Mouse (Mus musculus): Measurements from ENCODE around the gene Phf21b.

Phf21b gene

DNA sequence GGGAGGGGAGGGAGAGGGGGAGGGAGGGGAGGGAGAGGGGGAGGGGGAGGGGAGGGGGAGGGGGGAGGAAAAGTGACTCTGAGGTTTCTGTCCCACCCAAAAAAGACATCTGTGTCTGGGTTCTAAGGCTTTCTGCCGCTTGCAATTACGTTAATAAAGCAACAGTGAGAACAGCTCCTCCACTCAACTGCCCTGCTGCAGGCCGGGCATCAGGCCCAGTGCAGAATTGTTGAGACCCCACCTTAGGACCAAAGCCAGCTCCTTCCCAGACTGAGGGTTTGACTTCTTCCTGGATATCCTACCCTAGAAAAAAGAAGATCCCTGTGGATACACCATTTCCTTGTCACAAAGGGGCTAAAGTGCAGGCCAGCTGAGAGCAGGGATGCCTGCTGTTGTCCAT, 9.6 kb downstream of the Phf21b start:
- no peak for DNase-seq (ENCODE audit: low spot score in 2 of 2)

DNA sequence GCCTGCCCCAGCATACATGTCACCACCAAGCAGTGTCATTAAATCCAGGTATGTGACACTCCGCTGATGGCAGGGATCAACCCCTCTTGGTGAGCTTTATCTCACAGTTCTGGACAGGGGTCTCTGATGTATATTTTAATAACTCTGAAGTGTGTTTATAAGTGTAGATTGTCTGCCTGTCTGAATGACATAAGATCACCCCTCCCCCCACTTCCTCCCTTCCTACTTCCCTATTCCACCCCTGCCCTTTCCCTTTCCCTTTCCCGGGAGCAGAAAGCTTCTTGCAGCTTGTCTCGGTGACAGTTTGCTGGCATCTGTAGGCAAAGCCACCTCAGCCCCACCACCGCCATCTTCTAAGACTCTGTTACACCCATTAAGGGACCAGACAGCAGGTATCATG, 11.0 kb downstream of the Phf21b start:
- DNase-seq (ENCODE audit: low spot score in 2 of 2), result no peak

DNA sequence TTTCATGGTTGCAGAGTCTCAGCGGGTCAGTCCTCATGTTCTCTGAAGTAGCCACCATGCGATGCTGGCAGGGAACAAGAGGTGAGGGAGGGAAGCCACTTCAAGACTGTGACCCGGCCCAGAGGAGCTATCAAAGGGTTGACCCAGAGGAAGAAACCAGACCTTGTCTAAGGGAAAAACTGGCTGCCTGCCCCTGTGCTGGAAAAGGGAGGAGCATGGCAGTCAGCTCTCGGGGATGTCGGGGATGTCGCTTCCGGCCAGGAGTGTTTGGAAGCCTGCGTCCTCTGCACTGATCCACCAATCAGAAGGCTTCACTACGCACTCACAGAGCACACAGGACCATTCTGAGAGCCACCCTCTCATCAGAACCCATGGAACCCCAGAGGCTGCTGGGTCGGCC, 12.8 kb downstream of the Phf21b start:
- no peak for DNase-seq (ENCODE audit: low spot score in 2 of 2)

DNA sequence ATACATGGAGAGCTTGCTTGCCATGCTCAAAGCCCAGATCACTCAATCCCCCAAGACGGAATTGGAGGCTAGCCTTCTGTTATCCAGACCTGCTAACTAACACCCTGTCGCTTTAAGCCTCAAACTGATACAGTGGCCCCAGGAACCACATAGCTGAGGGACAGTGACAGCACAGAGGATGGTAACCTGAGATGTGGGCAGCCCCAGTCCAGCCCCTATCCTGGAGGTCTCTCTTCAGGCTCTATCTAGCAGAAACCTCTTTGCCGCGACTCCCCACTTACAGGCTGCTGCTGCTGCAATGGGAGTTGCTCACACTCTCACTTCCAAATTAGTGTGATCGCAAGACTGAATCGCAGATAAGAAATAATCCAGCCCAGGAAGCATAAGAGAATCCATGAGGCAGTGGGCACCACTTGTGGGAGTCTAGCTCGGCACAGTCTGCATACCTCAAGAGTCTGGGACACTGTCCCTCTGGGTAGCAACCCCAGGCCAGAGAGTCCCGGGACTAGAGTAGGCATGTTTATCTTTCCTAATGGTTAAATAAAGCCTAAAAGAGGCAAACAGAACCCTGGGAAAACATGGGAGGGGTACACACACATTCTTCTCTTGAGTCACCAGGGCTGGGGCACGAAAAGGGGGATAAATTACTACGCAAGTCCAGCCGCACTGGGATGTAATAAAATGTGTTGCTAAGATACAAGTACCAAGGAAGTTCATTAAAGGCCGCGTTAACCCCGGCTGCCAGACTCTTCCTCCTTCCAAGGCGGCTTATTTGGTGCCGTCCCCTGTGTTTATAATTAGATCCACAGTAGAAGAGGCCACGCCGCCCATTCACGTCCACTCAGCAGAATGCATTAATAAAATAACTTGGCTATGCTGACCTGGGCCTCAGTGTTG, 13.7 kb downstream of the Phf21b start:
- DNase-seq (ENCODE audit: low spot score in 2 of 2), result no peak

DNA sequence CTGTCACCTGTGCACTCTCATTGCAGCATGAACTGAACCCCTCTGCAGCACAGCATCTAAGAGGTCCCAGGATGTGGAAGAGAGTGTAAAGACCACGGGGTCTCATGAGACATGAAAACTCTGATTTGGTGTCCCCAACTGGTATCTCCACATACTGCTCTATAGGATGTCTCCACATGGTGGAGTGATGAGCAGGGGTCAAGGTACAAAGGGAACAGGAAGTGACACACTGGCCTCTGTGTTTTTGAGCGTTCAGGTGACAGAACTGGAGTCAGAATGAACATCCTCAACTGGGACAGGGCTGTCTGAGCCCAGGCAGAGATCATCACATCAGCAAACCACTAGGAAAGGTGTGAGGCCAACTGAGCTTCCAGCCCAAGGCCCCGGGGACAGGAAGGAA, 15.3 kb downstream of the Phf21b start:
- no peak for DNase-seq (ENCODE audit: low spot score in 2 of 2)

DNA sequence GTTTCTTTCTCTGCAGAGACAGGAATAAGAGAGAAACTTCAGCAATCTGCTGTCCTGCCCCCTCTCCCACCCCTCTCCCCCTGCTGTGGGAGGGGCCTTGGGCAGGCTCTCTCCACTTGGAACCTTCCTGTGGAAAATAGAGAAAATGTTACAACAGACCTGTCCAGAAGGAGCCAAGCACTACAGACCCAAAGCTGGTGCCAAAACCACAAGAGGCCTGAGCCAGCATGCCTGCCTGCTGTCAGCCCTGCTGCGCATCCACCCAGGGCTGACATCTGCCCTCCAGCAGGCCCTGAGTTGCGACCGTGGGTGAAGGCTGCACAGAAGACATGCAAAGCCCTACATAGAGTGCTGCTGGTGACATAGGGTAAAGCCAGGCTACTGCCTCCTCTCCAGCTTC, 16.3 kb downstream of the Phf21b start:
- no peak for DNase-seq (ENCODE audit: low spot score in 2 of 2)

DNA sequence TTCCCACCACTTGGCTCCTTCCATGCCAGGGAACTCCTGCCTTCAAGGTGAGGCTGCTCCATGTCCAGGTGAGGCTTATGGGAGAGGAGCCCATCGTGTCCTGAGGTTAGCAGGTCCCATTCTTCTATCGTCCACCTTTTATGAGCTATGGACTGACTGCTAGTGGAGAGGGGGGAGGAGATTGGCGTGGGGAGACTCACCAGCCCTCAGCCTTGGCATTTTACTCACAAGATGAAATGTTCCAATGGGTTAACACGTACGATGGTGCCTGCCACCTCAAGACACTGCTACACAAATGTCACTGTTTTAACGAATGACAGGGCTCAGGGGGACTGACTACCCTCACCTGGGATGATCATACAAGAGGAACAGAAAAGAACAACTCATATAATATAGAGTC, 18.0 kb downstream of the Phf21b start:
- DNase-seq (ENCODE audit: low spot score in 2 of 2), result no peak

DNA sequence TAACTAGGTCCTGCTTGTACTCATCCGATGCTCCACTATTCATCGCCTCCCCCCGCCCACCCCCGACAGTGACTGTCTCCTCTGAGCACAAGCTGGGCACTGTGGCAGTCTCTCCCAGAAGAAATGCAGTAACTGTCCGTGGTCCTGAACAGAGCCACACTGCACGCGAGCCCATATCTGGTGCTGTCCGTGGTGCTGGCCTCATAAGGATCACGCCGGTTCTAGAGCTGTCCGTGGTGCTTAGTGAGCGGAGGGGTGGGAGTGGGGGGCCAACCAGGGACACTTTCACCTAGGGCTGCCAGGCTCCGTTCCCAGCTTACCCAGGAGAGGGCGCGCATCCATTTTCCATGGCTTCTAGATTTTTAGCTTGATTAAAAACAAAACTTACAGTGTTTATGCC, 26.4 kb downstream of the Phf21b start:
- DNase-seq (ENCODE audit: low spot score in 2 of 2), result peak; percentile 45 to 73

DNA sequence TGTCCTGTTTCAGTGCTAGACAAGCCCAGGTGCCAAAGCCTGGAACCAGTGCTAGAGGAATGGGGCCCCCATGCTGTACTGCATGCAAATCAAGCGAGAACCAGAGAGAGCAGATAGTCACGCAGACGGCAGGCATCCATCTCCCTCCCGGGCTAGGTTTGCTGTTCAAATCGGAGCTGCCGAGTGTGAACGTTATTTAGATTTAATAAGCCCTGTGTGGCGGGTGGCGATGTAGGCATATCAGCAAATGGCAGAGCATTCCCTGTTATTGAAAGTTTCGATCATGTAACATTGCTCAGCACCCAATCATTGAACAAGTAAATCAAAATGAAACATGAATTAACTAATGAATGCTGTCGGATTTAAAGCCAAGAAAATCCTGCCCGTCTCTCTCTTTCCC, 27.2 kb downstream of the Phf21b start:
- DNase-seq (ENCODE audit: low spot score in 2 of 2), result no peak

DNA sequence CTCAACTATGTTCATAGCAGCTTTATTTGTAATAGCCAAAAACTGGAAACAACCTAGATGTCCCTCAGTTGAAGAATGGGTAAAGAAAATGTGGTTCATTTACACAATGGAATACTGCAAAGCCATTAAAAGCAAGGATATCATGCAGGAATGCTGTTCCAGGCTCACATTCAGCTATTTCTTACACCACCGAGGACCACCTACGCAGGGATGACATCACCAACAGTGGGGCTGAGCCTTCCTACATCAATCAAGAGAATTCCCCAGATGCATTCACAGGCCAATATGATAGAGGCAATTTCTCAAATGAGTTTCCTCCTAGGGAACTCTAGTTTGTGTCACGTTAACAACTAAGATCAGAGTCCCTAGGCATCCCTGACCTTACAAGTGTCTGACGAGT, 32.8 kb downstream of the Phf21b start:
- DNase-seq (ENCODE audit: low spot score in 2 of 2), result no peak

DNA sequence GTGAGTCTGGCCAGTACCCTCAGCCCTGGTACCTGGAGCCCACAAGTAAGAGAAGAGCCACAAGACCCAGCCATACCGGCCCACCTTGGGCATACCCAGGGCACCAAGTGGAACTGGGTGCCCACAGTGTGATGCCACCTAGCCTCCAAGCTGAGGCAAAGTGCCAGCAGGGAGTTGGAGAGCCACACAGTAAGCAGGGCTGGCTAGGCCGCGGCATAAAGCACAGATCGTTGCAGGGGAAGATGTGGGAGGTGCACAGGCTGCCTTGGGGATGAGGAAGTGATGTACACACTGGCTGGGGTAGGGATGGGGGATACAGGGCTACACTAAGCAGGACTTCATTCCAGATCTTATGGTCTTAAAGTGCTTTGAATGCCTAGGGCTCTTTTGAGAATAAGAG, 35.0 kb downstream of the Phf21b start:
- DNase-seq (ENCODE audit: low spot score in 2 of 2), result no peak

DNA sequence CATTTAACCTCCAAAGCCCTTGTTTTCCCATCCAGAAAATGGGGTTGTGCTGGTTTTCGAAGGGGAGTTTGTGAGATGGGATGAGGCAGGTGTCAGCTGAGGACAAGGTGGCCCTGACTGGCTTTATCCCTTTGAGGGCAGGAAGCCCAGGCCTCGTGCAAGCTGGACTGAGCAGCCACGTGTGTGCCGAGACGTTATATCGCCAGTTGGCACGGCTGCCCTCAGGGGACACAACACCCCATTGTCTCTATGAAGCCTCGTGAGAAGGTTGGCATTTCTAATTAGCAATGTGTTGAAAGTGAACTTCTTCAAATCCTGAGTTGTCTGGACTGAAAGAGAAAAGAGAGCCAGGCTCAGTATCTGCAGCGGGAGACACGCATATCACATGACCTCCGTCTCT, 37.6 kb downstream of the Phf21b start:
- DNase-seq (ENCODE audit: low spot score in 2 of 2), result no peak

DNA sequence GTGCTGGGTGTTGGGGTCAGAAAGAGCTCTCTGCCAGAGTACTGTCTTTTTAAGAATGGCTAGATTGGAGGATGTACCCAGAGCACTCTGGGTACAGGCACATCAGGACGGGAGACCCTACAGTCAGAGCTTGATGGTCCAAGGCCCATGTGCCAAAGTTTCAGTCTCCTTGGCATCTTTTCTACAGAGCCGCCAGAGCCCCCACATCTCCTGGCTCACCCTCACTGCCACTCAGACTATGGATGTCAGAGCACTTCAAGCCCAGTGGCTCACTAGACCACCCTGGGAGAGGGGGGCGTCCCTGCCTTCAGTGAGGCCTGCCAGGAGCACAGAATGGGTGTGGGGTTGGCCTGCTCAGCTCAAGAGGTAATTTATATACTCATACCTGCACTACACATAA, 38.3 kb downstream of the Phf21b start:
- no peak for DNase-seq (ENCODE audit: low spot score in 2 of 2)

DNA sequence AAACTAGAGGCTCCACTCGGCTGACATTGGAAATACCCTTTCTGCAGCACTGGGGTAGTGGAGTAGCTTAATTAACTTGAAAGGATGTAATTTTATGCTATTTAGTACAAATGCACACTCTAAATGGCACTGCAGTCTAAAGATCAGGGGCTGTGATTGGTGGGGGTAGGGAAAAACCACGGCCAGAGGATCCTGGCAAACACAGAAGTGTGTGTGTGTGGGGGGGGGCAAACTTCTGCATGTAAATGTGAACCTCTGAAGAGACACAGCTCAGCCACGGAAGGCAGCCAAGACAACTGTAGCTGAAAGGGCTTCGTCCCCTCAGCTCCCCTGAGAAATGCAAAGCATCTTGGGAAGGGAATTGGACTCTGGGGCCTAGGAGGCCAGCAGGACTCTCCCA, 40.7 kb downstream of the Phf21b start:
- no peak for DNase-seq (ENCODE audit: low spot score in 2 of 2)

DNA sequence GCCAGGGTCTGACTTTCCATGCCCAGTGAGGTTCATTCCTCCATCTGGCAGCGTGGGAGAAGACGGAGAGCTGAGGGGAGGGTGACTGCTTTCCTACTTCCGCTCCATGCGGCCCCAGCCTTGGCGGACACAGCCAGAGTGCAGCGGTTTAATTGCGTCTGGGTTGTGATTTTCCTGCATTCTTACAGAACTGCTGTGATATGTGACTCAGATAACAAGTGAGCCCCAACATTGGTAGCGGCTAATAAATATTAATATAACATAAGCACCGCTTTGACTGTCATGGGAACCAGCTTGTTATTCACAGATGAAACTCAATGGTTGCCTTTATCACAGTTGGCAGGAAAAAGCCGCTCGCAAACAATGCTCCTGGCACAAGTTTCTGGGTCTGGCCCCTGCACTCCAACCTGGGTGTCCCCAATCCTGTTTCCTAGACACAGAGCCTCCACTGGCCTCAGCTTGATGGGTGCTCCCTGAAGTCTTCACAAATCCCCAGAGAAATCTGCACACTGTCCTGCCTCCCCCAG, 43.0 kb downstream of the Phf21b start:
- DNase-seq (ENCODE audit: low spot score in 2 of 2), result peak in 1 of 2 experiments; percentile 40

DNA sequence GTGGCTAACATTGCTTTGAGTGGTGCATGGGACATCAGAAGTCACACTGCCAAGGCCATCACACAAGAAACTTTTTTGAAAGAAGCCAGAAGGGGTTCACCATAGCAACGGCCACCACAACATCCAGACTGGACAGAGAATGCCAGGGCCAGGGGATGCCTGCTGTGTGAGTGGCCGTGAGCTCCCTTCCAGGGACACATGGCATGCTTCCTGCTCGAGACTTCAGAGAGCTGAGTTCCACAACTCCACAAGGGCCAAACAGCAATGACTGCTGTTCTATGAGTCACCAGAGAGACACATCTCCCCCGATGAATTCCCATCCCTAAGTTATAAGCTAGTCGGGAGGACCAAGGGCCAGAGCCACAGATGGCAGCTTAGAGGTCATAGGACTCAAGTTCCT, 44.7 kb downstream of the Phf21b start:
- DNase-seq (ENCODE audit: low spot score in 2 of 2), result no peak

DNA sequence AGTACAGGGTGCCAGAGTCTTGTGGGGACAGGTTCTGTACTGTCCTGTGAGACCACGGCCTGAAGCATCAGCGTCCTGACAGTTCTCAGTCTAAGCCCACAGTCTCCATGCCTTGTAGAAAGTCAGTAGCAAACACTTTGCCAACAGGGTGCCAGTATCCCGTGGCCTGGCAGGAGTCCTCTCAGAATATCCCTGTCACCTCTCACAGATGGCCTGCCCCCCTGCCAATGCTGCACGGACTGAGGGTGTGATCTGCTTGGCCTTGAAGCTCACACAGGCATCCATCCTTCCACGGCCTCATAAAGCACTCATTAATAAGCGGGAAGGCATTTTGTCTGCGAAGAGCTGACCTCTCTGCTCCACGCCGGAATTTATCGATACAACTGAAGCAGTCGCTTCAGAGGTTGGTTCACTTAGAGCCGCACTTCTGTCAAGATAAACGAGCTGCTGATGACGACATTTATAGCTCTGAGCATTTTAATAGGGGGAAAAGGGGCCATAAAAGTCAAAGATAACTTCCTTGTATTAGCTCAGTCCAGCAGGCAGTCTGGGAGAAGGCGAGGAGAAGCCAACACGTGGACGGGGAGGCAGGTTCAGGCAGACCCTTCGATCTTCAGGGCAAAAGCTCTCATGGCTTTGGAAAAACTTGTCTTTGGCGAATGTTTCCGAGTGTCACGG, 46.4 kb downstream of the Phf21b start:
- no peak for DNase-seq (ENCODE audit: low spot score in 2 of 2)

DNA sequence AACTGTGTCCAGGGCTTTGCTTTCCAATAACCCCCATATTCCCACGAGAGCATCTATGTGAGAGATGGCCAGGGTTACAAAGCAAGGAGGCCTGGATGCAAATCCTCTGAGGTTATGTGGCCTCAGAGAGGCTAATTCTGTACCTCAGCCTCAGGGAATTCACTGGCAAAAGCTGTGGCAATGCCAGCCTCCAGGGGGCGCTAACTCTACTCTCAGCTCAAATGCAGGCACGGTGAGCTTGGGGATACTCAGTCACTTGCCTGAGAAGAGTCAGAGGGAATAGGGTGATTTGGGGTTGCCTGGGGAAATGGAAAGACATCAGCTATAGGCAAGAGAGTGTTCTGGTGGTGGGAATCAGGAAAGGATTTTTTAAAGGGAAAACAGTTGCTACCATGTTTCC, 52.2 kb downstream of the Phf21b start:
- peak in 1 of 2 experiments; percentile 55 for DNase-seq (ENCODE audit: low spot score in 2 of 2)

DNA sequence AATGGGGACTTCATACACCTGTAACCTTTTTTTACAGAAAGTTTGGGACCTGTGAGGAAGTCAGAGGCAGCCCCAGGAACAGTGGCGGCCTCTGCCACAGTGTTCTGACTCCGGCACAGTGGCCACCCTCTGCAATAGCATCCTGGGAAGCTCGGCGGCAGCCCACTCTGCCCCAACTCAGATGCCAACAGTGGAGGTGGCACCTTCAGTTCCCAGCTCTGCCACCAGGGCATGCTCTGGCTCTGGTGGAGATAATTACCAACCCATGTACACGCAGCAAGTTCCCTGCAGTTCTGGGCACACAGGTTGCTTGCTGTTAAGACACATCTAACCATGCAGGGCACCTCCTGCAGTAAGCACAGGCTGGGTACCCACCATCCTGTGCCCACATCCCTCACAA, 55.7 kb downstream of the Phf21b start:
- DNase-seq (ENCODE audit: low spot score in 2 of 2), result peak in 1 of 2 experiments; percentile 50

DNA sequence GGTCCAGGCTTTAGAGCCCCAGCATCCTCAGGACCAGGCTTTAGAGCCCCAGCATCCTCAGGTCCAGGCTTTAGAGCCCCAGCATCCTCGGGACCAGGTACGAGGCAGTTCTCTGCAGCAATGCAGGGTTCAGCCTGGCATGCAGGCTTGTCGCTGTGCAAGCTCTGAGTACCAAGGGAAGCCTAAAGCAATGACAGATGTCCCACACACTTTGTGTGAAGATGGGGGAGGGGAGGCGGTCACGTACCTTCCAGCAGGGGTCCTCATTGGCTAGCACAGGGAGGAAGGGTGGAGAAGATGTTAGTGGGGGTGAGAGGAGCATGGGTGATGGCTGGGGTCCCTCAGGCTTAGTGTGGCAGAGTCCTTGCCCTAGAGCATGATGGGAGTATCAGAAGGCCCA, 62.2 kb downstream of the Phf21b start:
- DNase-seq (ENCODE audit: low spot score in 2 of 2), result no peak

DNA sequence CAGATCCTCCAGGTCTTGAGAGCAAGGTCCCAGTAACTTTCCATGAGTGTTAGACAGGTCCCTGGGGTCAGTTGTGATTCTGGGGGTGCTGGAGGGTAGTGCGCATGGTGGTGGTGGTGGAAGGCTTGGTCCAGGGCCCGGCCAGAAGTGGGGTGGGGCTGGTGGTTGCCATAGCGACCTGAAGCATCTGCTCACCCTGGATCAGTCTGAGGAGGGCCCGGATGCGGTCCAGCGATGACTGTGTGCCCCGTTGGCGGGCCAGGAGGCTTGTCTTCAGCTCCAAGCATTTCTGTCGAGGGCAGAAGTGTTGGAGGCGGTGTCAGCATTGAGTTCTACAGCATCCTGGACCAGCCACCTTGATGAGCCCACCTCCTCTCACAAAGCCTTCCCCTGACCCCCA, 68.7 kb downstream of the Phf21b start:
- DNase-seq (ENCODE audit: low spot score in 2 of 2), result no peak

DNA sequence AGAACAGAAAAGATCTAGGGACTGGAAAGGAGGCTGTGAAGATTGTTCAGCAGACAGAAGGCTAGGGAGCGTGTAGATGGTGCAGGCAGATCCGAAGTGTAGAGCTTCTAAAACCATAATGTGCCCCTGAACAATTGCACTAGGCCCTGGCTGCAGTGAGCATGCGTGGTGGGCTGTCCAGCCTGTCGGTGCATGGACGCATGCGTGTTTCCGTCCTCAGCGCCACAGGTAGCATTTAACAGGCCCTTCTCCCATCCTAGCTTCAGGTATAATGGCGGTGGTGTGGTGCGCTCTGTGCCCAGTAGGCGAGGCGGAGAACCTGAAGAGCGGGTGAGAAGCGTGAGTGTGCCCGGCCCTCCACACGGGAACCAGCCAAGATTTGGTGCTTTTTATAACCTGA, 71.0 kb downstream of the Phf21b start:
- DNase-seq (ENCODE audit: low spot score in 2 of 2), result no peak

DNA sequence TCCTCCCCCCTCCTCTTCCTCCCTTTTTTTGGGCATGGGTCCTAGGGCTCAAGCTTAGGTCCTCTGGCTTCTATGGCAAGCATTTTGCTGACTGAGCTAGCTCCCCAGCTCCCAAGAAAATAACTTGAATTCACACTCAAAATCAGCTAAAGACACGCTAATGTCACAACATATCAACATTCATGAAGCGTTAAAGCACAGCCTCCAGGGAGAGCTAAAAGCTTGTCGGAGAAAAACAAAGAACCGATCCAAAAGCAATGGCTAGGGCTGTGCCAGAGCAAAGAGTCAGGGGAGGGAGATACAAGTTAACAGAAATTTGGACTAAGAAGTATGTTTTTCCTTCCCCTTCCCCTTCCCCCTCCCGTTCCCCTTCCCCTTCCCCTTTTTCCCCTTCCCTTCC, 77.3 kb downstream of the Phf21b start:
- no peak for DNase-seq (ENCODE audit: low spot score in 2 of 2)

Measured in frontal cortex, postnatal 10 days (tissue).